Mouse (Mus musculus) embryonic fibroblast, embryonic 13.5 days (primary cell): ENCODE measurements around the gene Ntn5. TPM values are rescaled to one million over a fixed set of nuclear protein-coding genes. Genes with fewer than 3 reads are reported as not detected.

Experiments
- H3K27ac ChIP-seq: 2 replicates; pipeline ENCODE4 v1.5.1; 2012; ENCODE audit warnings: low read length, control low read depth, inconsistent platforms; ENCODE audit not compliant: insufficient read depth
- H3K4me1 ChIP-seq: 2 replicates; pipeline ENCODE4 v1.6.1; 2011; ENCODE audit warnings: low read length; ENCODE audit not compliant: control insufficient read depth, insufficient read depth
- H3K4me3 ChIP-seq: 2 replicates; pipeline ENCODE4 v1.5.1; 2011; ENCODE audit warnings: mild to moderate bottlenecking, control low read depth, low read length; ENCODE audit not compliant: insufficient read depth
- CTCF ChIP-seq: IDR thresholded peaks from 2 replicates; pipeline ENCODE4 v1.5.1; 2011; ENCODE audit warnings: mild to moderate bottlenecking, control low read depth, low read length, moderate library complexity, borderline replicate concordance; ENCODE audit not compliant: insufficient read depth
- POLR2A ChIP-seq: IDR thresholded peaks from 2 replicates; pipeline ENCODE4 v1.6.1; 2011; ENCODE audit warnings: low read depth, mild to moderate bottlenecking, control low read depth, low read length, moderate library complexity
- polyA plus RNA-seq: library from polyadenylated mRNA; stranded (reverse); fragments of >200 nt; gene quantifications from 2 replicates; pipeline ENCODE4 v1.2.4, GENCODE M21; 2011; ENCODE audit warnings: low read depth; ENCODE audit not compliant: missing spikeins, insufficient read length

Gene Ntn5
- polyA plus RNA-seq, 1 experiment = 0.58 TPM

DNA sequence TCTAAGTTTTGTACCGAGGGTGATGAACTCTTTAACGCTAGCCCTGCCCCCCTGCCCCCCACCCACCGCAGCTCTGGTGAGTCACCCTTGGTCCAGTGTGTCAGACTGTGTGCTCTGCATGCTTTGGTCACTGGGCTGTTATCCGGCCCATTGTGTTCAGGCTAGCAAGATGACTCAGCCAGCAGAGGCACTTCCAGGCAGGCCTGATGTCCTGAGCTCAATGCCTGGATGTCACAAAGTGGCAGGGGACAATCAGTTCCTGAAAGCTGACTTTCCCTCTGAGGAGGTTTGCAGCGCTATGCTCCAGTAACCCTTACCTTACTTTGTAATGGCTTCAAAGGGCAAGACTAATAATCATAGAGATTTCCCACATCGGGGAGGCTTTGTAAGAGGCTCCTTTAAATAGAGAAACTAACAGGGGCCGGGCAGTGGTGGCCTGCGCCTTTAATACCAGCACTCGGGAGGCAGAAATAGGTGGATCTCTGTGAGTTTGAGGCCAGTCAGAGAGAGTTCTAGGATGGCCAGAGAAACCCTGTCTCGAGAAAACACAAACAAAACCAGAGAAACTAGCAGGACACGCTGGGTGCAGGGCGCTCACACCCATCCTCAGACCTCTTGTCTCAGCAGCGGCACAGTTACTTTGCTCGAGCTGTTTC is 3.7 kb upstream of the Ntn5 start:
- Histone ChIP-seq H3K4me3 (no peak overlapping the region), H3K4me1 (no peaks in the 10 kb centered on the region), H3K27ac (peak overlapping the region; percentile 62)
- no peak for TF ChIP-seq CTCF
- peak; percentile 55 for TF ChIP-seq POLR2A

DNA sequence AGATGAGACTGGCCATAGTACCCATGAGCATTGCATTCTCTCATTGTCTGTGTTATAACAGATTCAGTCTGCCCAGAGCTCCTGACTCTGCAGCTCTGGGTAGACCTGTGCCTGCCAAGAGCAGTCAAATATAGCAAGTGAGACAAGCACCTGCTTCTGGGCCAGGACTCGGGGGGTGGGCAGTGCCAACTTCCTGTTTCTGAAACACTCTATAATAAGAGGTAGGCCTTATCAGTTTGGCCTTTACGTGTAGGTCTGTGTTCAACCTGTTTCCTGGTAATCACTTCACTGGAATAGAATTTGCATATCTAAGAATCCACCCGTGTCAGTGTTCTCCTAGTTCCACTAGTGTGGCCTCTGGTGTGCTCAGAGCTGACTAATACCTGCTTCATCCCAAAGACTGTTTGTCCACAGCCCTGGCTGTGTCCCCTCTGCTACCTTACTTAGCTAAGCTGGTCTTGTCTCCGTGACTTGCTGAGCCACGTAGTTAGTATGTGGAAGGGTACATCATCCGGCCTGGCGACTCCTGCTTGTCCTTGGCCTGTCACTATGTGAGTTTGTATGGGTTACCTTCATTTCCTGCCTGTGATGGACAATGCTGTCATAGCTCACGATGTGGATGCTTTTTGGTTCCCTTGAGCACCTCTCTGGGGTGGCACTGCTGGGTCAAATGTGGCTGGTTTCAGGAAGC is 2.6 kb upstream of the Ntn5 start:
- H3K4me1 ChIP-seq = no peaks in the 10 kb centered on the region
- no peak for TF ChIP-seq POLR2A
- TF ChIP-seq CTCF = no peak
- H3K27ac ChIP-seq = no peak overlapping the region
- no peak overlapping the region for H3K4me3 ChIP-seq

- H3K27ac ChIP-seq = no peak overlapping the region
- no peaks in the 10 kb centered on the region for H3K4me1 ChIP-seq
- peak; percentile 44; the same call in 1 of the 2 replicates for TF ChIP-seq POLR2A
- TF ChIP-seq CTCF = peak; percentile 99
- H3K4me3 ChIP-seq = no peak overlapping the region
These were observed 1.4 kb upstream of the Ntn5 start for GRCm38 (mm10) chr7:45682144-45683126.

DNA sequence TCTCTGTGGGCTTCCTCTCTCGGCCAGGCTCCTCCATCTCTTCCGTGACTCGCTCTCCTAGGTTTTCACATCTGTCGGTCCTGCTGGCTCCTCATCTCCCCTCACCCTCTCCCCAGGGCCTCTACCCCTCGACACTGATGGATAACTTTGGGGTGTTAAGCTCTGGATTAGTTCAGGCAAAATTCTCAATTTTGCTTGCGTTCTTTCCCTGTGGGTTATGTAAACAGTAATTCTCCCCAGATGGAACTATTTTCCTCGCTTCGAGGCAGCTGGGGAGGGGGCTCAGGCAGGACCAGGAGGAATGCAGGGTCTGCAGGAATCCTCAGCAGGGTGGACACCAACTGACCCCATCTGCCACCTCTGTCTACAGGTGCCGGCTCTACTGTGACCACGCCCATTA is 2.0 kb downstream of the Ntn5 start:
- no peak overlapping the region for H3K4me3 ChIP-seq
- TF ChIP-seq CTCF = no peak
- no peak overlapping the region for H3K27ac ChIP-seq
- no peaks in the 10 kb centered on the region for H3K4me1 ChIP-seq

- no peak for TF ChIP-seq CTCF
- no peak for TF ChIP-seq POLR2A
- Histone ChIP-seq H3K27ac (no peak overlapping the region), H3K4me3 (no peak overlapping the region), H3K4me1 (no peaks in the 10 kb centered on the region)
These were observed 3.0 kb downstream of the Ntn5 start for GRCm38 (mm10) chr7:45686841-45687240.

- Histone ChIP-seq H3K27ac (no peak overlapping the region), H3K4me3 (no peak overlapping the region), H3K4me1 (no peaks in the 10 kb centered on the region)
- TF ChIP-seq CTCF (no peak), POLR2A (no peak)
These were observed 5.3 kb downstream of the Ntn5 start for GRCm38 (mm10) chr7:45689099-45689498.

DNA sequence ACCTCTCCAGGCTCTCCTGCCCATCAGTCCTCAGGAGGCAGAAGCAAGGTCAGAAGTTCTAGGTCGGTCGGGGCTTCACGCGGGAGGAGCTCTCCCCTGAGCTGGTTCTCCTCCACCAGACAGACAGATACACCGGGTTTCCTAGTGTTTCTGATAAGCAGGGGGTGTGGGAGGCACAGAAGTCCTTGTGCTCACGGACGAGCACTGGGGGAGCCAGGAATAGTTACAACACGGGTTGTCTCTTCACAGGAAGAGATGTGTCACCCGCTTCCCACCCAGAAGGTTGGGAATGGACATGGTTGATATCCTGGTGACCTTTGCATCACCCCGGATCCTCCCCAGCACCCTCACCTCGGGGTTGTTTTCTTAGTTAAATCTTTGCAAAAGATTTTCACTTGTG is 6.0 kb downstream of the Ntn5 start:
- no peak overlapping the region for H3K4me3 ChIP-seq
- no peaks in the 10 kb centered on the region for H3K4me1 ChIP-seq
- no peak overlapping the region for H3K27ac ChIP-seq
- TF ChIP-seq POLR2A (no peak), CTCF (no peak)

GRCm38 (mm10) chr7:45692364-45692763 is 8.5 kb downstream of the Ntn5 start:
- Histone ChIP-seq H3K4me1 (no peaks in the 10 kb centered on the region), H3K4me3 (no peak overlapping the region), H3K27ac (no peak overlapping the region)
- TF ChIP-seq CTCF (no peak), POLR2A (no peak)

GRCm38 (mm10) chr7:45693921-45694591 is 10.2 kb downstream of the Ntn5 start, which contains the start of gene Sec1:
Gene Sec1 (minus strand): TSS chr7:45694402.
- TF ChIP-seq POLR2A (no peak), CTCF (no peak)
- Histone ChIP-seq H3K4me3 (no peak within 1 kb of the TSS), H3K27ac (no peak within 1 kb of the TSS)

More at GRCm38 (mm10) chr7:45693921-45694591, 10.2 kb downstream of the Ntn5 start, which contains the start of gene Sec1:
- no peaks in the 10 kb centered on the region for H3K4me1 ChIP-seq
